Mouse (Mus musculus) cortical plate, adult 2 months (tissue): ENCODE measurements around the gene Noc4l.

Experiments
- CTCF ChIP-seq: fragments of 200-500 bp; IDR thresholded peaks from 2 replicates; pipeline ENCODE4 v1.5.1; 2011; ENCODE audit warnings: mild to moderate bottlenecking, control low read depth, low read length; ENCODE audit not compliant: insufficient read depth; ENCODE audit errors: extremely low read depth
- POLR2A ChIP-seq: fragments of 200-500 bp; IDR thresholded peaks from 2 replicates; pipeline ENCODE4 v1.6.1; 2011; ENCODE audit warnings: mild to moderate bottlenecking, low read length, control low read depth; ENCODE audit not compliant: insufficient read depth; ENCODE audit errors: extremely low read depth

- no peak for TF ChIP-seq CTCF
- TF ChIP-seq POLR2A, result no peak
These were observed 43.8 kb downstream of the Noc4l start for GRCm38 (mm10) chr5:110609425-110609824.
